Mouse (Mus musculus) erythroblast, embryonic 14.5 days (primary cell): ENCODE results near the gene Gls. TPM values are rescaled to one million over a fixed set of nuclear protein-coding genes. Genes with fewer than 3 reads are reported as not detected.

Source experiments
- H3K27me3 ChIP-seq: 2 replicates; pipeline ENCODE4 v1.6.1; 2012; ENCODE audit warnings: inconsistent platforms; ENCODE audit not compliant: control insufficient read depth
- H3K36me3 ChIP-seq: 2 replicates; pipeline ENCODE4 v1.6.1; 2012; ENCODE audit warnings: mild to moderate bottlenecking, inconsistent platforms; ENCODE audit not compliant: control insufficient read depth
- H3K4me1 ChIP-seq: 2 replicates; pipeline ENCODE4 v1.6.1; 2012; ENCODE audit warnings: inconsistent platforms; ENCODE audit not compliant: control insufficient read depth
- H3K4me3 ChIP-seq: replicated peaks from 2 replicates; pipeline ENCODE3; 2012; ENCODE audit warnings: moderate library complexity, mild to moderate bottlenecking, inconsistent platforms
- H3K9me3 ChIP-seq: 2 replicates; pipeline ENCODE4 v1.6.1; 2012; ENCODE audit warnings: low read length, inconsistent platforms, mixed read lengths; ENCODE audit not compliant: control insufficient read depth
- GATA1 ChIP-seq: IDR thresholded peaks from 2 replicates; pipeline ENCODE4 v1.6.1; 2012; ENCODE audit warnings: low read length, inconsistent platforms, mixed read lengths
- TAL1 ChIP-seq: IDR thresholded peaks from 3 replicates; pipeline ENCODE4 v1.6.1; 2012; ENCODE audit warnings: low read length, inconsistent platforms, mixed read lengths
- polyA plus RNA-seq: library from polyadenylated mRNA; stranded (reverse); fragments of >175 nt; gene quantifications from 2 replicates; pipeline ENCODE4 v1.2.3, GENCODE M21; 2012

Gene Gls
- polyA plus RNA-seq, 1 experiment = 0.97 TPM

- peaks cover 50% of the 10 kb centered on the region for H3K36me3 ChIP-seq
- H3K4me1 ChIP-seq = peaks cover 9% of the 10 kb centered on the region
These were observed 108.2 kb downstream of the Gls start for GRCm38 (mm10) chr1:52124818-52125217.

GRCm38 (mm10) chr1:52121052-52121451 is 112.0 kb downstream of the Gls start:
- peaks cover 23% of the 10 kb centered on the region for H3K4me1 ChIP-seq
- peaks cover 23% of the 10 kb centered on the region for H3K36me3 ChIP-seq
- H3K27me3 ChIP-seq = no peaks in the 10 kb centered on the region
- no peak overlapping the region for H3K4me3 ChIP-seq
- H3K9me3 ChIP-seq = no peaks in the 10 kb centered on the region
- no peak for TF ChIP-seq TAL1
- TF ChIP-seq GATA1 = no peak

More at GRCm38 (mm10) chr1:52124818-52125217, 108.2 kb downstream of the Gls start:
- Histone ChIP-seq H3K4me3 (no peak overlapping the region), H3K9me3 (no peaks in the 10 kb centered on the region), H3K27me3 (no peaks in the 10 kb centered on the region)
- no peak for TF ChIP-seq GATA1
- TF ChIP-seq TAL1 = no peak

- TF ChIP-seq TAL1 (no peak), GATA1 (no peak)
- Histone ChIP-seq H3K27me3 (no peaks in the 10 kb centered on the region), H3K4me3 (peak overlapping the region; percentile 89), H3K4me1 (peaks cover 23% of the 10 kb centered on the region), H3K36me3 (peaks cover 18% of the 10 kb centered on the region), H3K9me3 (no peaks in the 10 kb centered on the region)
These were observed 112.8 kb downstream of the Gls start for GRCm38 (mm10) chr1:52120191-52120590.

- TF ChIP-seq TAL1 (no peak), GATA1 (no peak)
- Histone ChIP-seq H3K9me3 (no peaks in the 10 kb centered on the region), H3K4me1 (peaks cover 23% of the 10 kb centered on the region), H3K36me3 (peaks cover 14% of the 10 kb centered on the region), H3K27me3 (no peaks in the 10 kb centered on the region), H3K4me3 (peak overlapping the region; percentile 89)
These were observed 113.3 kb downstream of the Gls start for GRCm38 (mm10) chr1:52119691-52120090.

GRCm38 (mm10) chr1:52118860-52119591 is 114.0 kb downstream of the Gls start, which contains the start of gene Stat1:
Gene Stat1 (plus strand): TSS chr1:52119440.
- TF ChIP-seq TAL1 (no peak), GATA1 (no peak)
- Histone ChIP-seq H3K4me3 (peak within 1 kb of the TSS; percentile 89), H3K27me3 (no peaks in the 10 kb centered on the region), H3K36me3 (peaks cover 11% of the 10 kb centered on the region), H3K4me1 (peaks cover 24% of the 10 kb centered on the region), H3K9me3 (no peaks in the 10 kb centered on the region)

- peaks cover 35% of the 10 kb centered on the region for H3K4me1 ChIP-seq
- TF ChIP-seq GATA1 = no peak
- no peak for TF ChIP-seq TAL1
- H3K4me3 ChIP-seq = no peak overlapping the region
- no peaks in the 10 kb centered on the region for H3K27me3 ChIP-seq
- peaks cover 4% of the 10 kb centered on the region for H3K36me3 ChIP-seq
- no peaks in the 10 kb centered on the region for H3K9me3 ChIP-seq
These were observed 115.3 kb downstream of the Gls start for GRCm38 (mm10) chr1:52117777-52118176.

- Histone ChIP-seq H3K9me3 (no peaks in the 10 kb centered on the region), H3K4me3 (no peak overlapping the region), H3K36me3 (no peaks in the 10 kb centered on the region), H3K27me3 (no peaks in the 10 kb centered on the region), H3K4me1 (peaks cover 35% of the 10 kb centered on the region)
- no peak for TF ChIP-seq GATA1
- TF ChIP-seq TAL1 = no peak
These were observed 116.6 kb downstream of the Gls start for GRCm38 (mm10) chr1:52116441-52116840.

- H3K4me3 ChIP-seq = peak overlapping the region; percentile 83
- peaks cover 17% of the 10 kb centered on the region for H3K4me1 ChIP-seq
- TF ChIP-seq TAL1 (no peak), GATA1 (no peak)
- no peaks in the 10 kb centered on the region for H3K27me3 ChIP-seq
- H3K36me3 ChIP-seq = no peaks in the 10 kb centered on the region
- H3K9me3 ChIP-seq = no peaks in the 10 kb centered on the region
These were observed 119.4 kb downstream of the Gls start for GRCm38 (mm10) chr1:52113666-52114069.

Other genes starting within 250 kb of the Gls start
- gene Stat4, start 246.1 kb downstream of the Gls start, polyA plus RNA-seq = 0.04 TPM in 1 of 2 replicates, not detected in the other
- 0.33 and 0.43 TPM in 2 replicates for gene Stat1, start 113.8 kb downstream of the Gls start, polyA plus RNA-seq